Mouse (Mus musculus): Measurements from ENCODE around the gene Nfil3.

DNA sequence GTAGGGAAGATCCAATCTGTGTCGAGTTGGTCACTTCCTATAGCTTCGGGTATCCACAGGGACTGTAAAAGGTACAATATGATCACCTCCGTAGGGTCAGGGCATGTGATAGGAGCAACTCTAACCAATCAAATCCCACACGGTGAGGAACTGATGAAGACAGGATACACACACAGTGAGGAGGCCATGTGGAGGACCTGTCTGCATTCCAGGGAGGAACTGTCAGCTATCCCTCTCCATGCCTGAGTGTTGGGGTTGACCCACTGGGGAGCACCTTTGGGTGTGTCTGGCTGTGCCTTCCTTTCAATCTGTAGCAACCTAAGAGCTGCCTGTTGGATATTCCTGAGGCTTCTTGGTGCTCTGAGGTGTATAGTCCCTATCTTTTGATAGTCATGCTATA is 18.0 kb downstream of the Nfil3 start:
- TF ChIP-seq CTCF (IDR thresholded peaks at IDR 0.05; ENCODE audit: control insufficient read depth, insufficient read depth, insufficient read length) = no peak
- TF ChIP-seq USF1 (IDR thresholded peaks at IDR 0.05; ENCODE audit: low read depth) = no peak
- no peak for TF ChIP-seq FOSL1 (IDR thresholded peaks at IDR 0.05; ENCODE audit: insufficient read depth, low read length, poor library complexity, severe bottlenecking)
- TF ChIP-seq MAX (IDR thresholded peaks at IDR 0.05) = no peak
- TF ChIP-seq CEBPB (IDR thresholded peaks at IDR 0.05; ENCODE audit: low read depth) = no peak
- no peak for TF ChIP-seq MYOG (IDR thresholded peaks at IDR 0.05; ENCODE audit: control insufficient read depth, extremely low read depth, insufficient read length)
- TF ChIP-seq MYOD1 (IDR thresholded peaks at IDR 0.05; ENCODE audit: control insufficient read depth, insufficient read length, low read depth) = no peak
